Mouse (Mus musculus): Measurements from ENCODE around the gene Scml4. TPM values are rescaled to one million over a fixed set of nuclear protein-coding genes. Genes with fewer than 3 reads are reported as not detected.

Scml4 gene
- polyA plus RNA-seq, 2 experiments = 0.92 to 1.1 TPM

- TF ChIP-seq POLR2A (IDR thresholded peaks at IDR 0.05; ENCODE audit: borderline replicate concordance, extremely low read depth, insufficient read depth, insufficient read length) = no peak
- no peaks in the 10 kb centered on the region for H3K36me3 ChIP-seq (ENCODE audit: control insufficient read depth, insufficient read depth, low read length)
- DNase-seq (ENCODE audit: low spot score) = no peak
- H3K9me3 ChIP-seq (ENCODE audit: control insufficient read depth, low read length) = no peaks in the 10 kb centered on the region
- no peak overlapping the region for H3K9ac ChIP-seq (ENCODE audit: low read depth, low read length, severe bottlenecking)
- no peaks in the 10 kb centered on the region for H3K4me1 ChIP-seq (ENCODE audit: control insufficient read depth, insufficient read depth, low read length)
- H3K4me2 ChIP-seq (replicated peaks; ENCODE audit: low read depth, low read length, severe bottlenecking) = no peak overlapping the region
- no peak overlapping the region for H3K27ac ChIP-seq (replicated peaks; ENCODE audit: low read depth, low read length)
- no peaks in the 10 kb centered on the region for H3K27me3 ChIP-seq (ENCODE audit: control insufficient read depth, insufficient read depth, low read length)
- 80% methylated on average over 7 of the region's 7 CpGs for WGBS
- ATAC-seq (ENCODE audit: low FRiP score, low read depth) = no peak
- H3K4me3 ChIP-seq (replicated peaks; ENCODE audit: low read length) = no peak overlapping the region
These were observed 11.1 kb upstream of the Scml4 start for GRCm38 (mm10) chr10:42849081-42849400.

GRCm38 (mm10) chr10:42854838-42855237 is 5.3 kb upstream of the Scml4 start:
- Histone ChIP-seq H3K9ac (ENCODE audit: low read depth, low read length, severe bottlenecking) (no peak overlapping the region), H3K9me3 (ENCODE audit: control insufficient read depth, low read length) (no peaks in the 10 kb centered on the region), H3K4me2 (replicated peaks; ENCODE audit: low read depth, low read length, severe bottlenecking) (no peak overlapping the region), H3K36me3 (ENCODE audit: control insufficient read depth, insufficient read depth, low read length) (no peaks in the 10 kb centered on the region), H3K4me3 (replicated peaks; ENCODE audit: low read length) (no peak overlapping the region), H3K27me3 (ENCODE audit: control insufficient read depth, insufficient read depth, low read length) (no peaks in the 10 kb centered on the region), H3K27ac (replicated peaks; ENCODE audit: low read depth, low read length) (no peak overlapping the region), H3K4me1 (ENCODE audit: control insufficient read depth, insufficient read depth, low read length) (0 out of 2 replicates have a peak, but pooled peaks cover 2% of the 10 kb centered on the region)
- TF ChIP-seq POLR2A (IDR thresholded peaks at IDR 0.05; ENCODE audit: borderline replicate concordance, extremely low read depth, insufficient read depth, insufficient read length) = no peak
- DNase-seq (ENCODE audit: low spot score) = no peak
- no peak for ATAC-seq (ENCODE audit: low FRiP score, low read depth)
- 59% methylated on average over 4 of the region's 4 CpGs for WGBS

DNA sequence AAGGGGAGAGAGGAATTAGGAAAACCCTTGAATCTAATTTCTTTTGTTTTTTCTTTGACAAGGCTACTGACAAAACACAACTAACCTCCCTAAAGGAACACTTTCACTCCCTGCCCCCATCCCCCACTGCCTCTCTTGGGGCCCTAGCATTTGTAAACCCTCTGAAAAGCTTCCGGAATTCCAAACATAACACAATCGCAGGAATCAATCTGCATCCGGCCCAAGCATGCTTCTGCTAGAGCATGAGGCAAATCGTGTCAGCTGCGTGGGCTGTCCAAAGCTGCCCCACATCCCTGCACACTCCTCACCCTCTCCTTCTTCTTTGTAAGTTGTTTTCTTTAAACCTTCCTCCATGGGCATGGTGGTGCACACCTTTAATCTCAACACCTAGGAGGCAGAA is 4.9 kb upstream of the Scml4 start:
- Histone ChIP-seq H3K27ac (replicated peaks; ENCODE audit: low read depth, low read length) (no peak overlapping the region), H3K9ac (ENCODE audit: low read depth, low read length, severe bottlenecking) (no peak overlapping the region), H3K4me3 (replicated peaks; ENCODE audit: low read length) (no peak overlapping the region), H3K27me3 (ENCODE audit: control insufficient read depth, insufficient read depth, low read length) (no peaks in the 10 kb centered on the region), H3K36me3 (ENCODE audit: control insufficient read depth, insufficient read depth, low read length) (no peaks in the 10 kb centered on the region), H3K4me1 (ENCODE audit: control insufficient read depth, insufficient read depth, low read length) (peaks cover 5% of the 10 kb centered on the region; the same call in 1 of the 2 replicates), H3K4me2 (replicated peaks; ENCODE audit: low read depth, low read length, severe bottlenecking) (no peak overlapping the region), H3K9me3 (ENCODE audit: control insufficient read depth, low read length) (no peaks in the 10 kb centered on the region)
- TF ChIP-seq POLR2A (IDR thresholded peaks at IDR 0.05; ENCODE audit: borderline replicate concordance, extremely low read depth, insufficient read depth, insufficient read length) = no peak
- ATAC-seq (ENCODE audit: low FRiP score, low read depth) (no peak), DNase-seq (ENCODE audit: low spot score) (no peak)
- WGBS = 40% methylated on average over 5 of the region's 5 CpGs

DNA sequence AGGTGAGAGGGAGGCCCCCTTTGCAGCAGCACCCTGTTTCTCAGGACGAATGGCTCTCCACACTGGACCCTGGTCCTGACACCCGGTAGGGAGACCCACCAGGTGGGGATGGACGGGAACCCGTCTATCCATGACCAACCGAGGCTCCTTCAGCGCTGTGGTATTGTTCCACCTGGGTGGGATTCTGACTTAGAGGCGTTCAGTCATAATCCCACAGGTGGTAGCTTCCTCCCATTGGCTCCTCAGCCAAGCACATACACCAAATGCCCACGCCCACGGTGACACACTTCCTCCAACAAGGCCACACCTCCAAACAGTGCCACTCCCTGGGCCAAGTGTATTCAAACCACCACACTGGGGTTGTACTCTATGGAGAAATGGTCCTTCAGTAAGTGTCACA is 3.6 kb upstream of the Scml4 start:
- WGBS = 94% methylated on average over 9 of the region's 9 CpGs
- H3K36me3 ChIP-seq (ENCODE audit: control insufficient read depth, insufficient read depth, low read length) = no peaks in the 10 kb centered on the region
- no peak overlapping the region for H3K4me3 ChIP-seq (replicated peaks; ENCODE audit: low read length)
- no peak overlapping the region for H3K9ac ChIP-seq (ENCODE audit: low read depth, low read length, severe bottlenecking)
- no peak overlapping the region for H3K4me2 ChIP-seq (replicated peaks; ENCODE audit: low read depth, low read length, severe bottlenecking)
- no peaks in the 10 kb centered on the region for H3K27me3 ChIP-seq (ENCODE audit: control insufficient read depth, insufficient read depth, low read length)
- no peak for DNase-seq (ENCODE audit: low spot score)
- no peaks in the 10 kb centered on the region for H3K9me3 ChIP-seq (ENCODE audit: control insufficient read depth, low read length)
- H3K27ac ChIP-seq (replicated peaks; ENCODE audit: low read depth, low read length) = no peak overlapping the region
- peaks cover 8% of the 10 kb centered on the region; the same call in 1 of the 2 replicates for H3K4me1 ChIP-seq (ENCODE audit: control insufficient read depth, insufficient read depth, low read length)
- no peak for ATAC-seq (ENCODE audit: low FRiP score, low read depth)
- no peak for TF ChIP-seq POLR2A (IDR thresholded peaks at IDR 0.05; ENCODE audit: borderline replicate concordance, extremely low read depth, insufficient read depth, insufficient read length)

DNA sequence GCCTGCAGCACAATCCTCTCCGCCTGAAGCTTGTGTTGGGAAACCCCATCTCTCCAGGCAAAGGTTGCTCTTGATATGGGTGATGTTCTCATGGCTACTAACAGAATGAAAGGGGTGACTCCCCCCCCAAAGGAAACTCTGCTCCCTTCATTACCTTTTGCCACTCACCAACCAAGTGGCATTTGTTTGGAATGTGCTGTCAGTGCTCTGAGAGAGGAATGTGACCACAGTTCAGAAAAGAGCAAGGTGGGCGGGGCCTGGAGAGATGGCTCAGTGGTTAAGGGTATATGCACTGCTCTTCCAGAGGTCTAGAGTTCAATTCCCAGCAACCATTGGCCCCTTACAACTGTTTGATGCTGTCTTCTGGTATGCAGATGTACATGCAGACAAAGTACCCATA is 3.1 kb upstream of the Scml4 start:
- no peak for DNase-seq (ENCODE audit: low spot score)
- H3K27ac ChIP-seq (replicated peaks; ENCODE audit: low read depth, low read length) = no peak overlapping the region
- 95% methylated on average over 2 of the region's 2 CpGs for WGBS
- H3K9me3 ChIP-seq (ENCODE audit: control insufficient read depth, low read length) = no peaks in the 10 kb centered on the region
- H3K4me1 ChIP-seq (ENCODE audit: control insufficient read depth, insufficient read depth, low read length) = peaks cover 10% of the 10 kb centered on the region; the same call in 1 of the 2 replicates
- no peak overlapping the region for H3K4me3 ChIP-seq (replicated peaks; ENCODE audit: low read length)
- H3K36me3 ChIP-seq (ENCODE audit: control insufficient read depth, insufficient read depth, low read length) = no peaks in the 10 kb centered on the region
- no peaks in the 10 kb centered on the region for H3K27me3 ChIP-seq (ENCODE audit: control insufficient read depth, insufficient read depth, low read length)
- no peak for TF ChIP-seq POLR2A (IDR thresholded peaks at IDR 0.05; ENCODE audit: borderline replicate concordance, extremely low read depth, insufficient read depth, insufficient read length)
- no peak overlapping the region for H3K9ac ChIP-seq (ENCODE audit: low read depth, low read length, severe bottlenecking)
- no peak overlapping the region for H3K4me2 ChIP-seq (replicated peaks; ENCODE audit: low read depth, low read length, severe bottlenecking)
- no peak for ATAC-seq (ENCODE audit: low FRiP score, low read depth)

DNA sequence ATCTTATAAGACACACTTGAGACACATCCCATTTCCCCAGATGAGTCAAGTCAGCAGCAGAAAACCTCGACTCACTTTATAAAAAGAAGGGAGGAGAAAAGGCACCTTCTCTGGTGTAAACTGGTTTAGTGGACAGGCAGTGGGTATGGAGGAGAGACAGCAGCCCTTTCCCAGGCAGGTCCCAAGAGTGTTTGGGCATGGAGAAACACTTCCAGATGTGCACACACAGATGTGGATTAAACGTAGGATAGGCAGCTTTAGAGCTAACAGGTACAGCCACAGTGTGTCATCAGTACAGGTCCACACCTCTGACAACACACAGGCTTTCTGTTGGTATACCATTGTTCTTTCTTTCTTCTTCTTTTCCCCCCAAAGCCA is 400 bp upstream of the Scml4 start:
- no peaks in the 10 kb centered on the region for H3K27me3 ChIP-seq (ENCODE audit: control insufficient read depth, insufficient read depth, low read length)
- peaks cover 28% of the 10 kb centered on the region for H3K4me1 ChIP-seq (ENCODE audit: control insufficient read depth, insufficient read depth, low read length)
- no peak for TF ChIP-seq POLR2A (IDR thresholded peaks at IDR 0.05; ENCODE audit: borderline replicate concordance, extremely low read depth, insufficient read depth, insufficient read length)
- H3K36me3 ChIP-seq (ENCODE audit: control insufficient read depth, insufficient read depth, low read length) = no peaks in the 10 kb centered on the region
- 15% methylated on average over 2 of the region's 2 CpGs for WGBS
- H3K4me3 ChIP-seq (replicated peaks; ENCODE audit: low read length) = no peak overlapping the region
- ATAC-seq (ENCODE audit: low FRiP score, low read depth) (peak; percentile 18; the same call in 1 of the 2 replicates), DNase-seq (ENCODE audit: low spot score) (no peak)
- peak overlapping the region; percentile 53; the same call in 1 of the 2 replicates for H3K27ac ChIP-seq (replicated peaks; ENCODE audit: low read depth, low read length)
- H3K9ac ChIP-seq (ENCODE audit: low read depth, low read length, severe bottlenecking) = no peak overlapping the region
- no peaks in the 10 kb centered on the region for H3K9me3 ChIP-seq (ENCODE audit: control insufficient read depth, low read length)
- no peak overlapping the region for H3K4me2 ChIP-seq (replicated peaks; ENCODE audit: low read depth, low read length, severe bottlenecking)
